Mouse (Mus musculus): ENCODE measurements at regions not wholly inside any gene's neighbourhood (a gene's known extent, or its start where the extent isn't known, plus 50 kb on each side); places are given as distances from the start of the nearest gene placed in this dataset.
A peak's percentile ranks its signal among the peaks of the same experiment; 100 is the strongest.

GRCm38 (mm10) chr5:45292383-45292782, 157.7 kb downstream of the Qdpr start:
- Histone ChIP-seq H3K9me3 (no peaks in the 10 kb centered on the region), H3K27me3 (ENCODE audit: poor library complexity, severe bottlenecking) (no peaks in the 10 kb centered on the region), H3K4me1 (no peaks in the 10 kb centered on the region), H3K4me3 (no peak overlapping the region), H3K27ac (no peak overlapping the region), H3K36me3 (replicated peaks) (no peaks in the 10 kb centered on the region)
- WGBS, result 88% methylated on average over 1 of the region's 1 CpGs
- DNase-seq (ENCODE audit: extremely low spot score, low spot score), result no peak

GRCm38 (mm10) chr5:45291752-45292151, 158.3 kb downstream of the Qdpr start:
- H3K27me3 ChIP-seq (ENCODE audit: poor library complexity, severe bottlenecking), result no peaks in the 10 kb centered on the region
- 97% methylated on average over 1 of the region's 1 CpGs for WGBS
- no peaks in the 10 kb centered on the region for H3K4me1 ChIP-seq
- DNase-seq (ENCODE audit: extremely low spot score, low spot score), result no peak
- no peak overlapping the region for H3K27ac ChIP-seq
- no peaks in the 10 kb centered on the region for H3K9me3 ChIP-seq
- H3K36me3 ChIP-seq (replicated peaks), result no peaks in the 10 kb centered on the region
- no peak overlapping the region for H3K4me3 ChIP-seq

GRCm38 (mm10) chr5:45291276-45291675, 158.8 kb downstream of the Qdpr start:
- Histone ChIP-seq H3K4me3 (no peak overlapping the region), H3K36me3 (replicated peaks) (no peaks in the 10 kb centered on the region), H3K4me1 (no peaks in the 10 kb centered on the region), H3K27me3 (ENCODE audit: poor library complexity, severe bottlenecking) (no peaks in the 10 kb centered on the region), H3K27ac (no peak overlapping the region), H3K9me3 (no peaks in the 10 kb centered on the region)
- DNase-seq (ENCODE audit: extremely low spot score, low spot score), result no peak
- 92% methylated on average over 3 of the region's 3 CpGs for WGBS

- H3K9me3 ChIP-seq, result no peaks in the 10 kb centered on the region
- 91% methylated on average over 8 of the region's 8 CpGs for WGBS
- H3K27me3 ChIP-seq (ENCODE audit: poor library complexity, severe bottlenecking), result no peaks in the 10 kb centered on the region
- peaks cover 29% of the 10 kb centered on the region for H3K4me1 ChIP-seq
- H3K4me3 ChIP-seq, result no peak overlapping the region
- no peaks in the 10 kb centered on the region for H3K36me3 ChIP-seq (replicated peaks)
- no peak overlapping the region for H3K27ac ChIP-seq
- no peak for DNase-seq (ENCODE audit: extremely low spot score, low spot score)
These were observed 163.6 kb downstream of the Qdpr start for GRCm38 (mm10) chr5:45286454-45286853.

- no peaks in the 10 kb centered on the region for H3K27me3 ChIP-seq (ENCODE audit: poor library complexity, severe bottlenecking)
- no peak overlapping the region for H3K27ac ChIP-seq
- no peak overlapping the region for H3K4me3 ChIP-seq
- H3K9me3 ChIP-seq, result no peaks in the 10 kb centered on the region
- H3K36me3 ChIP-seq (replicated peaks), result no peaks in the 10 kb centered on the region
- no peak for DNase-seq (ENCODE audit: extremely low spot score, low spot score)
- H3K4me1 ChIP-seq, result peaks cover 29% of the 10 kb centered on the region
These were observed 165.4 kb downstream of the Qdpr start for GRCm38 (mm10) chr5:45284680-45285079.

- Histone ChIP-seq H3K4me1 (peaks cover 29% of the 10 kb centered on the region), H3K9me3 (no peaks in the 10 kb centered on the region), H3K4me3 (no peak overlapping the region), H3K36me3 (replicated peaks) (no peaks in the 10 kb centered on the region), H3K27ac (peak overlapping the region; percentile 65), H3K27me3 (ENCODE audit: poor library complexity, severe bottlenecking) (no peaks in the 10 kb centered on the region)
- 66% methylated on average over 2 of the region's 2 CpGs for WGBS
- no peak for DNase-seq (ENCODE audit: extremely low spot score, low spot score)
These were observed 166.1 kb downstream of the Qdpr start for GRCm38 (mm10) chr5:45283908-45284415.

GRCm38 (mm10) chr5:45282207-45282930, 167.7 kb downstream of the Qdpr start:
- no peaks in the 10 kb centered on the region for H3K36me3 ChIP-seq (replicated peaks)
- H3K4me1 ChIP-seq, result peaks cover 44% of the 10 kb centered on the region
- peak; percentile 56 for DNase-seq (ENCODE audit: extremely low spot score, low spot score)
- peak overlapping the region; percentile 65 for H3K27ac ChIP-seq
- no peak overlapping the region for H3K4me3 ChIP-seq
- no peaks in the 10 kb centered on the region for H3K27me3 ChIP-seq (ENCODE audit: poor library complexity, severe bottlenecking)
- H3K9me3 ChIP-seq, result no peaks in the 10 kb centered on the region
- 39% methylated on average over 9 of the region's 9 CpGs for WGBS

GRCm38 (mm10) chr5:45278571-45278970, 171.5 kb downstream of the Qdpr start:
- no peaks in the 10 kb centered on the region for H3K36me3 ChIP-seq (replicated peaks)
- H3K4me1 ChIP-seq, result peaks cover 34% of the 10 kb centered on the region
- no peaks in the 10 kb centered on the region for H3K9me3 ChIP-seq
- WGBS, result 3% methylated on average over 9 of the region's 9 CpGs
- H3K27me3 ChIP-seq (ENCODE audit: poor library complexity, severe bottlenecking), result no peaks in the 10 kb centered on the region
- peak overlapping the region; percentile 47 for H3K4me3 ChIP-seq
- DNase-seq (ENCODE audit: extremely low spot score, low spot score), result peak; percentile 81
- H3K27ac ChIP-seq, result peak overlapping the region; percentile 79

GRCm38 (mm10) chr5:45278005-45278432, 172.0 kb downstream of the Qdpr start:
- no peaks in the 10 kb centered on the region for H3K9me3 ChIP-seq
- H3K4me1 ChIP-seq, result peaks cover 29% of the 10 kb centered on the region
- peak overlapping the region; percentile 79 for H3K27ac ChIP-seq
- H3K4me3 ChIP-seq, result peak overlapping the region; percentile 47
- peak; percentile 29 for DNase-seq (ENCODE audit: extremely low spot score, low spot score)
- WGBS, result under 1% methylated on average over 10 of the region's 10 CpGs
- no peaks in the 10 kb centered on the region for H3K27me3 ChIP-seq (ENCODE audit: poor library complexity, severe bottlenecking)
- H3K36me3 ChIP-seq (replicated peaks), result no peaks in the 10 kb centered on the region

GRCm38 (mm10) chr5:45270679-45271078, 179.4 kb downstream of the Qdpr start:
- Histone ChIP-seq H3K36me3 (replicated peaks) (no peaks in the 10 kb centered on the region), H3K4me3 (no peak overlapping the region), H3K4me1 (peaks cover 14% of the 10 kb centered on the region), H3K9me3 (no peaks in the 10 kb centered on the region), H3K27ac (no peak overlapping the region), H3K27me3 (ENCODE audit: poor library complexity, severe bottlenecking) (no peaks in the 10 kb centered on the region)
- DNase-seq (ENCODE audit: extremely low spot score, low spot score), result no peak
- WGBS, result 88% methylated on average over 3 of the region's 3 CpGs

GRCm38 (mm10) chr5:45269391-45269790, 180.6 kb downstream of the Qdpr start:
- H3K27ac ChIP-seq, result no peak overlapping the region
- no peaks in the 10 kb centered on the region for H3K27me3 ChIP-seq (ENCODE audit: poor library complexity, severe bottlenecking)
- 88% methylated on average over 5 of the region's 5 CpGs for WGBS
- no peaks in the 10 kb centered on the region for H3K9me3 ChIP-seq
- no peak for DNase-seq (ENCODE audit: extremely low spot score, low spot score)
- no peak overlapping the region for H3K4me3 ChIP-seq
- H3K36me3 ChIP-seq (replicated peaks), result no peaks in the 10 kb centered on the region
- peaks cover 14% of the 10 kb centered on the region for H3K4me1 ChIP-seq

- Histone ChIP-seq H3K4me1 (peaks cover 14% of the 10 kb centered on the region), H3K9me3 (no peaks in the 10 kb centered on the region), H3K27me3 (ENCODE audit: poor library complexity, severe bottlenecking) (no peaks in the 10 kb centered on the region), H3K36me3 (replicated peaks) (no peaks in the 10 kb centered on the region), H3K4me3 (no peak overlapping the region), H3K27ac (no peak overlapping the region)
- no peak for DNase-seq (ENCODE audit: extremely low spot score, low spot score)
- 51% methylated on average over 5 of the region's 5 CpGs for WGBS
These were observed 183.1 kb downstream of the Qdpr start for GRCm38 (mm10) chr5:45266914-45267313.

GRCm38 (mm10) chr5:45258486-45258885, 191.6 kb downstream of the Qdpr start:
- H3K9me3 ChIP-seq, result no peaks in the 10 kb centered on the region
- DNase-seq (ENCODE audit: extremely low spot score, low spot score), result no peak
- H3K27ac ChIP-seq, result no peak overlapping the region
- H3K36me3 ChIP-seq (replicated peaks), result no peaks in the 10 kb centered on the region
- no peak overlapping the region for H3K4me3 ChIP-seq
- H3K27me3 ChIP-seq (ENCODE audit: poor library complexity, severe bottlenecking), result no peaks in the 10 kb centered on the region
- H3K4me1 ChIP-seq, result no peaks in the 10 kb centered on the region
- 94% methylated on average over 1 of the region's 1 CpGs for WGBS

All from forebrain, embryonic 10.5 days (tissue).